Mouse (Mus musculus): ENCODE measurements around the gene Slc25a11.

GRCm38 (mm10) chr11:70657991-70658390 lies 10.7 kb upstream of the Slc25a11 start:
- TF ChIP-seq MAFK (IDR thresholded peaks at IDR 0.05; ENCODE audit: insufficient read depth, low read depth, low read length), result no peak
- no peak for TF ChIP-seq CHD2 (IDR thresholded peaks at IDR 0.05; ENCODE audit: low read depth, low read length)
- TF ChIP-seq ZNF384 (IDR thresholded peaks at IDR 0.05; ENCODE audit: low read depth, low read length), result no peak
- TF ChIP-seq ZC3H11A (IDR thresholded peaks at IDR 0.05; ENCODE audit: borderline replicate concordance, low read depth, low read length), result no peak
